Mouse (Mus musculus) urinary bladder, postnatal 14 days (tissue): ENCODE results near the gene Gng2.

Source experiments
- DNase-seq: peaks from one replicate; pipeline ENCODE4 v3.0.0; 2021; ENCODE audit warnings: low spot score

Gene Gng2

DNA sequence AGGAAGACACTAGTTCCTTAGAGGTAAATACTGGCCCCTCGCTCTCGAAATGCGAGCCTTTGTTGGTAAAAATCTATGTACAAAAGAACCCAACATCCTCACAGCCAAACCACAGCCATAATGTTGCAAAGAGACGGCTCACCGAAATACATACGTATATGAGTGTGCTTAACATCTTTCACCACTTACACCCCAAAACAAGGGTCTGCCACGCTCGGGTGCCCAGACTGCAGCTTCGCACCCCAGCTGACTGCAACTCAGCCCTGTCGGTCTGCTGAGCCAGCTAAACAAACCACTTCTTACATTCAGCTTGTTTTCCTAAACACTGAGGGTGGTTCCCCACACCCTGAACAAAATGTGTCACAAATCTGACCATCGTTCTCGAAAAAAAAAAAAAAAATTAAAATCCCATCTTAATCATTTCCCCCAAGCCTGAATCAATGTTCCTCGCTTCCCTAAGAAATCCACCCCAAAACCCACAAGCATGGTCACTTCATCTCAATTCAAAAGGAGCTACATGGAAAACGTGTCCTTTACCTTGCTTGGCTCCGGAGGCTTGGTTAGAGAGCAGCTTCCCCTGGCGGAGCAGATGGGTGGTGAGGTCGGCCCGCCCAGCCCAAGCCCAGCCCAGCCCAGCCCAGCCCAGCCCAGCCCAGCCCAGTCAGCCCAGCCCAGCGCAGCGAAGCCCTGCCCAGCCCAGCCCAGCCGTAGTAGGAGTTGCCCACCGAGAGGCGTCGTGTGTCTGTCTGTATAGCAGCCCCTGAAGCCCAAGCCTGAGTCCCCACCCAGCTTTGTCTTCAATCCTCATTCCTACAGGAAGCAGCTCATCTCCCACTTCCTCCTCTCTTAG, 781 bp downstream of the Gng2 start:
- DNase-seq = peak; percentile 58

DNA sequence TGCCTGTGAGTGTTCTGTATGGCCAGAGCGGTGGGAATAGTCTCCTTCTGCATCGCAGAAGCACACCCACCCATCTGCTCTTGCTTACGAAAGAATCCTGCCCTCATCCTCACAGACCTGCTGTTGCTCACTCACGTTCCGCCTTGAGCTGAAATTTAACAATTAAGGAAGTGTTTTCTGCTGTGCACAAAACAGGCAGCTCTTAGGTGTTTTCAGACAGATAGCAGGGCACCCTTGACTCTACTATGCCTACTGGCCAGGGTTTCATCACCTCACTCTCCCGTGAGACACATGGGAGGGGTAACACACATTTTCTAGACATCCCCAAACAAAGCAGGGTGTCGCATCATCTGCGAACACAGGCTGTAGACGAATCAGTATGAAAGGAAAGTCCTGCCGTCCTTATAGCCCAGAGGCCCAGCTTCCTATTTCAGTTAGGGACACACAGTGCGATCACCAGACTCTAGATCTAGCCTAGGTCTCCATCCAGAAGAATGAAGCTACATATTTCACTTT, 2.4 kb downstream of the Gng2 start:
- no peak for DNase-seq

DNA sequence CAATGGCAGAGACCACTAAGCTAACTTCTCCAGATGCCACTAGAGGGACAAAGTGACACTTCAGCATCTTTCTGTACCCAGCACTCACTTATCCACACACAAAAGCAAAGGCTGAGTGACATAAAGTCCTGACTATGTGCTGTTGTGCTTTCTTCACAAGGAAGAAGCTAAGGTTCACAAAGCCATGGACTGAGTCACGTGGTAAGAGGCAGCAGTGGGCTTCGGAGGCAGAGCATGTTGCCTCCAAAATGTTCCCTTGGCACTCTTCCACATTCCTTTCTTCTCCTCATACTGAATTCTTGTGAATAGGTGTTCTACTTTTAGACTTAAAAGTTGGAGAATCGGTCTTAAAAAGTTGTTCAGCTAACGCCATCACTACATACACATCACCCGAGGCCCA, 3.0 kb downstream of the Gng2 start:
- no peak for DNase-seq

DNA sequence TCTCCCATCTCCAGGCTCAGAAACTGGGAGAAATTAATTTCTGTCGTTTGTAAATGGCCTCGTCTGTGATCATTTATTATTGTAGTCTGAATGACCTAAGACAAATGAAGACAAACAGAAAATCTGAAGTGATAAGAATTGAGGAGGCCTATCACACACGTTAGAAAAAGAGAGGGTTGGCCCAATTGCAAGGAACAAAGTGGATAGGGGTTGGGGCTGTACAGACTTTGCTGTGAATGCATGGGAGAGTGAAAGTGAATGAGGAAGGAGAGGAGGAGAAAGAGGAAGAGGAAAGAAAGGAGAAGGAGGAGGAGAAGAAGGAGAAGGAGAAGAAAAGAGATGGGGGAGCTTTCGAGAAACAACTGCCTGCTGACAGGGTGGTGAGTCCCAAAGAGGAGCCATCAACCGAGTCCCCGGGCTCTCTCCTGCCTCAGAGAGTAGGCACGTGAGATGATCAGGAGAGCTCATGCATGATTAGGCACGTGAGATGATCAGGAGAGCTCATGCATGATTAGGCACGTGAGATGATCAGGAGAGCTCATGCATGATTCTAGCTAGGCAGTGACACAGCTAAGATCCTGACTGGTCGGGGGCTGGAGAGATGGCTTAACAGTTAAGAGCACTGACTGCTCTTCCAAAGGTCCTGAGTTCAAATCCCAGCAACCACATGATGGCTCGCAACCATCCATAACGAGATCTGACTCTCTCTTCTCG, 5.0 kb downstream of the Gng2 start:
- DNase-seq = no peak

DNA sequence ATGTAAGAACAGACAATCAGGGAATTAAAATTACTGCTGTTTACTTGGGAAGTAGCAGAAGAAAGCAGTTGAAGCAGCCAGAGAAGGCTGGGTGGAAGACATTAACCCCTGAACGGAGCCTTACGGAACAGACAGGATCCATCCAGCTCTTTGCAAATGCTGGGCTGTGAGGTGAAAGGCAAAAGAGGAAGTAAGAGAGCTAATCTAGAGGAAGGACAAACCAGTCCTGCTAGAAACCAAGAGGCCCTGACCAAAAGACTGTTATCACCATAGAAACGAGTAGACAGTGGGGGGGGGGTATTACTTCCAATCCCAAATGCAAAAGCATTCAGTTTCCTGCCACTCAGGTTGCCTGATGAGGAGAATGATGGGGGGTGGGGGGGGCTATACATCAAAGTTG, 6.6 kb downstream of the Gng2 start:
- no peak for DNase-seq

DNA sequence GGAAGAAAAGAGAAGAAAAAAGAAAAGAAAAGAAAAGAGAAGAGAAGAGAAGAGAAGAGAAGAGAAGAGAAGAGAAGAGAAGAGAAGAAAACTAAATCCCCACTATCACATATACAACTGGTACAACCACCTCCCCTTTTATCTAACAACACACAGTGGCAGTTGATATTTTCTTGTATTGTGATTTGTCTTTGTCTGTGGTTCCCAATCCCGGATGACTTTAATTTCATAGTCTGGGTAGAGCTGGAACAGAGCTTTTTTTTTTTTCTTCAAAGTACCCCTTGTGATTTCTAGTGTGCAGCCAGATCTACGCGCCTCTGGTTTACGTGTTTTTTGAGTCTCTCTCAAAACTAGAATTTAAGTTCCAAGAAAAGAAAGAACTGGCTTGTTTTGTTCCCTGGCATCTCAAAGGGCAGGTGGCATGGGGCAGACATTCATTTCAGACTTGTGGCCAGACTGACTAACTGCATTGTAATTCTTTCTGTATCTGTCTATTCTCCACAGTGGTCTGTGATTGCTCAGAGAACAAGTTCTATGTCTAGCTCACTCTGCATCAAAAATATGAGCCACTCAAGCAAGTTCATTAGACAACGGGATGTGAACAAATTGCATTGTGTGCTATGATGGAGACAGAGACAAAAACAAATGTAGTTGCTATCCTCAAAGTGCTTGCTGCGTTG, 7.2 kb downstream of the Gng2 start:
- no peak for DNase-seq

DNA sequence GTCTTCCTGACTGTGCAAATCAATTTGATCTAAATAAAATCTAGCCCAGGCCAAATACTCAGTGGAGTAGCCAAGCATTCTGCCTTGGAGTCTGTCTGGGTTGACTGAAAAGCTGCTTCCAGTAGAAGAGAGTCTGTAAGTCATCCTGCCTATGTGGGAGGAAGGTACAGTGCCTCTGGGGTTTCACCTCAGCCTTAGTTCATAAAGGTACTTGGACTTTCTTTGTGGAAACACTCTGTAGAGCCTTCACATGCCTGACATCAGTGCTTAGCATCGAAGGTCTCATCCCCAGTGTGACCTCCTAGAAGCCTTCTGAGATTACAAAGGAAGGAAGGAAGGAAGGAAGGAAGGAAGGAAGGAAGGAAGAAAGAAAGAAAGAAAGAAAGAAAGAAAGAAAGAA, 7.9 kb downstream of the Gng2 start:
- DNase-seq = no peak

DNA sequence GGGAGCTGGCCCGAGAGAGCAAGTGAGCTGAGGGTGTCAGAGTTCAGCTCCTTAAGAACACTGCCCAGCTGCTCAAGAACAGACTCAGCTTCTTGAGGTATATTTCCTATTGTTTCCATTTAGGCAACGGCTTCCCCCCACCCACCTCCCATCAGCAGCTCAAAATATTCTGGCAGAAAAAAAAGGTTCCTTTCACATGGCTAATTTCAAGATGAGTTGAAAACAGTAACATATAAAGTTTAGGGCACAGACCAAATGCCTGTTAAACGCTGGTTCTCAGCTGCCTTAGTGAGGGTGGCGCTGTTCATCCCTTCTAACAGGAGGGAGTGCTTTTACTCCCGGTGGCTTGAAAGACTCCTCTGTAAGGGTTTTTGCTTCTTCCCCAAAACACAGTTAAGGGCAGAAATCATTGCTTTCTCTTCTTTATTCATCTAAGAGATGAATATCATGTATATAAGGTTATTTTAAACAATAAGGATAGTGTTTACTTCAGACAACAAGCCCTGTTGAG, 8.4 kb downstream of the Gng2 start:
- no peak for DNase-seq

DNA sequence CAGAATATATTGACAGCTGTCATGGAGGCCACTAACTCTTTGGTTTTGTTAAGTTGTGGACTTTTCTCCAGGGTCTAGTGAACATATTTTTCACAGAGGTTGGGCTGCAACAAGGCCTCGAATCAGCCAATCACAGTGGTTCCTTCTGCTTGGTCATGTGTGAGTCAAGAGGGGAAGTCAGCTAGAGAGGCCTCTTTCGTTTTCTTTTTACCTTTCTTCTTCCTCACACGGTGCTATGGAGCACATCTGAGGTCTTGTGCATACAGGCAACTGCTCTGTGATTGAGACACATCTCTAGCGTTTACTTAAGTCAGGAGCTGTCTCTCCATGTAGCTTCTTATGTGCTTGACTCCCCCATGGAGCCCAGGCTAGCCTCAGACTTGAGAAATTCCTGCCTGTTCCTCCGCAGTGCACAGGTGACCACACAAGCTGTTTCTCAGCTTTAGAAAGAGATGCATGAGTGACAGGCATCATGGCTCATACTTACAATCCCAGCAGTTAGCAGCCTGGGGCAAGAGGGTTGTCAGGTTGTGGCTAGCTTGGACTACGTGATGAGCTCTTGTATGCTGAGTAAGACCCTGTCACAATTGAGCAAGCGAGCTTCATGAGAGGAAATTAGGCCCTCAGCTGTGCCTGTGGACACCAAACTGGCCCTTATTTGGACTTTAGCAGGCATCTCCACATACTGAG, 9.0 kb downstream of the Gng2 start:
- DNase-seq = no peak

DNA sequence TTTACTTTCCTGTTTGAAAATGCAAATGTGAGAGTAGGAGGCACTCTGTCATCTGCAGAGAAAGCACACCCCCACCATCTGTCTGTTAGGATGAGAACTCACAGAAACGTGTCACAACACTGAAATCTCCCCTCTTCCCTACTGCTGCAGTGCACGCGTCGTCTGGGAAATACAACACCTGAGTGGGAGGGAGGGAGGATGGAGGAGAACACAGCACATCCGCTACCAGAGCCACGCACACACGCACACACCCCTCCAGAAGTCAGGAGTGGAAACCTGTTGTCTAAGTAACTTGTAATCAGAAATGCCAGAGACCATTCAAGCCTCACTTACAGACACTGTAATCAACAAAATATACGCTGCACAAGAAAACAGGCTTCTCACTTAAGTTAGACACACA, 9.9 kb downstream of the Gng2 start:
- DNase-seq = no peak

DNA sequence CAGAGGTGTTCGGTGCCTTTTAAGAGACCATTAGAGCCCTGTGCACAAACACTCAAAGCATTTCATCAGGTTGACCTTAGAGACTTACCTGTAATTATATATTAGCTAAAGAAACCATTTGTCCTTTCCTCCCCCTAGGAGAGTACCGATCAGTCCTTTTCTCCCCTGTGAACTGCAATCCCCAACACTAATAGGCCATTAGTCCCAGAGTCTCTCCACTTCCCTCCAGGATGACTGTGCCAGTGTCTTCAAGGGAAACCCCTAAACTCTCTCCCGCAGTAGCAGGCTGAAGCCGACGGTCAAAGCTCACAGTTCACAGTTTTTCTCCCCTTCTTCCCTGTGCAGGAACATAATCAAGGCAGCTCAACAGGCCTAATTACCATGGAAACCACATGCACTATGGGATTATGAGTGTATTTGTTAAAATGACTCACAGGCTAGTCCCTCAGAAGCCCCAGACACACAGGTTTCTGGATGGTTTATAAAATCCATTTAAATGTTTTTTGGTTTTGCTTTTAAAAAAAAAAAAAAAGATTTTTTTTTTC, 13.4 kb downstream of the Gng2 start:
- no peak for DNase-seq

DNA sequence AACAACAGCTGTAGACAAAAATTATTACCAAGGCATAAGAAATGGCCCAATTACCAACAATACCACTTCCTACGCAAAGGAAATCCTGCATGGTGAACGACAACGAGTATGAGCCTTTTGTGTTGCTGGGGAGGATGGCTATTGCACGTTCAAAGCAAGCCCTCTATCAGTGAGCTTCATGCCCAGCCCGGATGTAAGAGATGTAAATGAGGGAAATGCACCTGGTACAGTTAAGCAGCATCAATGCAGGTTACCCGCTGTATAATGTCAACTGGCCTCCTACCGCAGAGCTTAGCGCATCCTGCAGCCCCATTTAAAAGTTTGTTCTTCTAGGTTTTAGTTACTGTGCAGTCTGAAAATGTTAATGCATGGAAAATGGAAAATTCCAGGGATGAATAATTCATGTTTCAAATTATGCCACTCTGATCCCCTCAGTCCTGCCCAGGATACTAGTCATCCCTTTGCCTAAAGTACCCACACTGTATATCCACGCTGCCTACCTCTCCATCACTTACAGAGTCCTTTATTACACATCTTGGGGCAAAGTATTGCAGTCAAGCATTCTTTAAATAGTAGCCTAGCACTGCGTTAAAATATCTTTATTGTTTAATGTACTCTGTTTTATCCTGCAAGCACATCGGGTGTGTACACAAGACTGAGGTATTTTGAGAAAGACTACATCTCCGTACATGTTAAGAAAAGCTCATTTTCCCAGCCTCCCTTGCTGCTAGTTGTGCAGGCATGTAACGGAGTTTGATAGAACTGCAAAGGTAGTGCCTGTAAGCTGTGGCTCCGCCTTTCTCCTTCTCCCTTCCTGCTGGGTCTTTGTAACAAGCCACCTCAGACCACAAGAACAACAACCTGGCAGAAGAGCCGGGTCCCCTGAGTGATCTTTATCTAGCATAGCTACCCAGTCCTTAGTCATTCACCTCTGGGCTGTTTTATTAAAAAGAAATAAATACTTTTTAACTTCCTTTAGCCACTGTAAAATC, 15.2 kb downstream of the Gng2 start:
- no peak for DNase-seq

DNA sequence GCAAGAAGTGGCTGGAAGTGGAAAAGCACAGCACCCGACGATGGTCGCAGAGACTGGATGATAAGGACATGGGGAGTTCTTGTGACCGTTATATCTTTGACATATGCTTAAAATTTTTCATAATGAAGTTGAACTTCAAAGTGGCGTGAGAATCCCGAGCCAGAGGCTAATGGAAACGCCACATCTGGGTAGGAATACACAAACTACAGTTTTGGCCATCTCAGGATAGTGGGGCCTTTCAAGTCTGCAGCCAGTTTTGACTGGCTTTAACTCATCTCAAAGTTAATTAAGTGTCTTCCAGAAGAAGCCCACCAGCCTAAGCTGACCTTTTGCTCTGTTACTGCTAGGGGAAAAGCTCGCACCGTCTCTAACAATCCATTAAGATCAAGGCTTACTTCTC, 17.6 kb downstream of the Gng2 start:
- DNase-seq = no peak

DNA sequence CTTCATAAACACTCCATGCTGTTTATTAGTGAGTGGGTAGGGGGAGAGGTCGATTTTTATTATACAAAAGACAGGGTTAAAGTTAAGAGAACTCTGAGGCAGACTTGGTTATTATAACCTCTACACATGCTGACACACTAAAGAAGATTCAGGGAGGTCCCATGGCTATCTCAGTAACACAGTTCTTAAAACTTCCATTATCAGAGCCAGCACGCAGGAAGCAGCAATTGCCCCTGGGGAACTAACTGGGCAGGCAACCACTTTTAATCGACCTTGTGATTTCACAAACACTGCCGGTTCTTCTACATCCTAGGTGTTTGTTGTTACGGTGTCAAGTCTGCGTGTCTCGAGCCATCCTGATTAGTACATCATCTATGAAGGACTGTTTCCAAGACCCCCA, 22.4 kb downstream of the Gng2 start:
- DNase-seq = no peak

DNA sequence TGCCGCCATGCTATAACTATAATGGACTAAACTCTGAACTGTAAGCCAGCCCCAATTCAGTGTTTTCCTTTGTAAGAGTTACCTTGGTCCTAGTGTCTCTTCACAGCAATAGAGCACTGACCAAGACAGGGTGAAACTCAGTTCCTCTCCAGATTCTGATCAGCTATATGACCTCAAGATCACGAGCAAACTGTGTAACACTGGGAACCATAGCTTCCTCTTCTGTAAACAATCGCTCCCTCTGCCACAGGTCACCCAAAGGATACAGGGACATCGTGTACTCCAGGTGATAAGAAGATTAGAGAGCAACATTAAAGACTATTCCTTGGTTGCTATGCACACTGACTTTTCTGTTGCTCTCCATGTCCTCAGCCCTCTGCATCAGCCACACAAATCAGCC, 26.6 kb downstream of the Gng2 start:
- no peak for DNase-seq

DNA sequence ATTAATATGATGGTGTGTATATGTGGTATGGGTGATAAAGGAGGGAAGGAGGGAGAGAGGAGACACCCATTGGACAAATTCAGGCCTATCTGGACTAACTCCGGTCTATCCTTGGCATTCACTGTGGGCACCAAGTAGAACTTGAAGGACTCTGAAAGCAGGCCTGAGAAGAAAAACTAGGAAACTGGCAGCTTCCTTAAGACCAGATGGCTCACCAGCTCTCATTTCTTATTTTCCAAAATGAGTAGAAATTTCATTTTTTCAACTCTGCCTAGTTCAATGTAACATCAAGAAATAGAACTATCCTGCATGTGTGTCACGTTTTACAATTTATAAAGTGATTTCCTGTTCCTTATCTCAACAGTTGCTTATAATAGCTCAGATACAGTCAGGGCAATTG, 28.0 kb downstream of the Gng2 start:
- no peak for DNase-seq

DNA sequence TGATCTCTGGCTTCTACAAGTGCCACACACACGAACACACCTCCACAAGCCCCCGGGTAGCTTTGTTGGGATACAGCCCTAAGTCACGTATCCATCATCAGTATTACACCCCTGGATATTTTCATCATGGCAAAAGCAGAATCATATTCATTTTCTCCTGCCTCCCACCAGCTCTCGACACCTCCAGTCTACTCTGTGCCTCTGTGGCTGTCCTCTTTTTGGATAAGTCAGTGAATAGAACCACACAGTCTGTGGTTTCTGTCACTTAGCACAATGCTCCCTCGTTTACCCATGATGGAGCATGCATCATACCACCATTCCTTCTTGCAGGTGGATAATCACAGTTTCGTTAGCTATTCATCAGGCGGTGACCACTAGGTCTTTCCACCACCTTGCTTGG, 31.2 kb downstream of the Gng2 start:
- no peak for DNase-seq

DNA sequence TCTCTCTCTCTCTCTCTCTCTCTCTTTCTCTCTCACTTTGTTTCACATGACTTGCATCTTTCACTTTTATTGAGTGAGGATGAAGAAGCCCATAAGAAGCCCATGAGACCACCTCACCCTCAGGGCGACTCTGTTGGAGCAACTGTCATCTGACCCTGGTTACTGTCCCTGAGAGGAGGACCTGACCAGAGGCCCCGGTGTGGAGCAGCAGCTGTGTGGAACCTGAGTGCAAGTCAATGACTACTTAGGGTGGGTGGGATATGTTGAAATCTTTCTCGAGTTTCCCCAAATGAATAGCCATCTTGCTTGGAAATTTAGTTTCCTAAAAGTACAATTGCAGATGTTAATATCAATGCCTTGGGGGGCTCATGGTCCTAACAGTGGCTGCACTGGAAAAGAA, 34.7 kb downstream of the Gng2 start:
- DNase-seq = no peak

DNA sequence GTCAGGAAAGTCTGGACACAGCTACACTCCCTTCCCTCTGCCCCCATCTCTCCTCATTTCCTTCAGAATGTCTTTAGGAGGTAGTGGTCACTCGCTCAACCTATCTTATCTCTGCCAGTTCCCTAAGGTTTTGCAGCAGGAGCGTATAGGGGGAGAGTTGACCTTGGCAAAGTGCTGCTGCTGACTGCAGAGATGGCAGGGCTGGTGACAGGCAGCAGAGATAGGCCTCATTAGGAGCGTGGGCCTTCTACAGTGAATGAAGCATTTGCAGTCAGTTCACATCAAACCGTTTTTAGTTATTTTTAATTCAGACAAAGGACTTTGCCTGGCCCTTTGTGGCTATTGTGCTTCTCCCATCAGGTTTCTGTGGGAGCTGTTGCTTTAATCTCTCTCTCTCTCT, 35.1 kb downstream of the Gng2 start:
- no peak for DNase-seq

DNA sequence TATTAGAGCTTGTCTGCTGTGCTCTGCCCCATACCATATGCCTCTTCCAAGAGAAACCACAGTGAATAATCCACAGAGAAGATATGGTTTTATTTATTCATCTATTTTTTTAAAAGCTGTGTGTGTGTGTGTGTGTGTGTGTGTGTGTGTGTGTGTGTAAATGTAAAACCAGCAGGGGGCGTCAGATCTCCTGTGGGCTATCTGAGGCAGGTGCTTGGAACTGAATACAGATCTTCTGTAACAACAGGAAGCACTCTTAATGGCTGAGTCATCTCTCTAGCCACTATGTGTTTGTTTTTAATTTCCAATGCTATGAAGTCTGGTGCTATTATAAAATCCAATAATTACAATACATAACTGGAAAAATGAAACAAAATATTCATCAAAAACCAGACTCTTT, 37.4 kb downstream of the Gng2 start:
- DNase-seq = no peak

DNA sequence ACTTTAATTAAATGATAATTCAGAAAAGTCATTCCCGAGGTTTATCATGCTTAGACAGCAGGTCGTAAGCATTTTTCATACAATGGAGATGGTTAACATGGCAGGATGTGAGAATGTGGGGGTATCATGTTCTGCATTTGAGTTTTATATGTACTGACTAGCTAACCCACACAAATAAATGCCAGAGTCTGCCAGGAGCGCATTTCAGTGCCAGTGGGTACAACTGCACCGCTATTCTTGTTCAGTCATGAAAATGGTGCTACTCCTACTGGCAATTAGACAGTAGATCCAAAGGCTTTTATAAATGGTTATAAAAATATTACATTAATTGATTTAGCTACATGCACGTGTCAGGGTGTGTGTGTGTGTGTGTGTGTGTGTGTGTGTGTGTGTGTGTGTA, 38.9 kb downstream of the Gng2 start:
- no peak for DNase-seq
